Mouse (Mus musculus): ENCODE results near the gene Gm13941.

The Gm13941 gene

GRCm38 (mm10) chr2:111105882-111106281 lies at the start of gene Gm13941:
Gene Gm13941, minus strand, starts transcription at chr2:111105982.
- no peak for DNase-seq (ENCODE audit: low spot score)

DNA sequence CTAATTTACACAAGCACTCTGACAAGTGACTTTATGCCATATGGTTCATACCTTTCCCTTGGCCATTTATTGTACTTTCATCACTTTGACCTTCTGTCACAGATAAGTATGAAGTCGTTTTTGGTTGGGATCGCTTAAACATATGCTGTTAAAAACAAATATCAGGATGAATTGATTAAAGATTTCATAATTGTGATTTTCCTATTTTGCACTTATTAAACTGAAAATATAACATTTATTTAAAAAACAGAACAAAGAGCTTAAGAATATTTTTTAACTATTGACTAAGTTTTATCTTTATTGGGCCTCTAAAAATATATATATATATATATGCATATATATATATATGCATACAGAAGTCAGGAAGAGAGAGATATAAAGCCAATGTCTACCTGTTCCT lies 47.1 kb upstream of the Gm13941 start, which contains the start of gene Gm15130:
Gene Gm15130, minus strand, starts transcription at position 101 of the 400 bp plus-strand sequence.
- no peak for DNase-seq (ENCODE audit: low spot score)

DNA sequence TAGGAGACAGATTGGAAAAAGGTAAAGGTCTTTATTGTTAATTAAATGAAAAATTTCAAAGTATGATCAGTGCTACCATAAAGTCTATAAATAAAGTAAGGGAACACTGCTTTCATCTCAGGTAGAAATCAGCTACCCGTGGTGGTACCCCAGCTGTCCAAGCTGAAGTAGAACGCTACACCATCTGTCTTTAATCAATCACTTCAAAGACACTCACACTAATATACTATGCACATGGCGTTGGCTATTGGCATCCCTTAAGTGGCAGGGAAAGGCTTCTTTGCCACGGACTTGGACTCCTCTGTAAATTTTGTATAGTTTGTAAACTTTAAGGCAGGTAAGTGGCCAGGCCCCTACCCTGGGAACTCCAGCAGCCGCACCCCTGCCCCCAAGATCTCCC lies 30.0 kb upstream of the Gm13941 start:
- DNase-seq (ENCODE audit: low spot score): no peak

DNA sequence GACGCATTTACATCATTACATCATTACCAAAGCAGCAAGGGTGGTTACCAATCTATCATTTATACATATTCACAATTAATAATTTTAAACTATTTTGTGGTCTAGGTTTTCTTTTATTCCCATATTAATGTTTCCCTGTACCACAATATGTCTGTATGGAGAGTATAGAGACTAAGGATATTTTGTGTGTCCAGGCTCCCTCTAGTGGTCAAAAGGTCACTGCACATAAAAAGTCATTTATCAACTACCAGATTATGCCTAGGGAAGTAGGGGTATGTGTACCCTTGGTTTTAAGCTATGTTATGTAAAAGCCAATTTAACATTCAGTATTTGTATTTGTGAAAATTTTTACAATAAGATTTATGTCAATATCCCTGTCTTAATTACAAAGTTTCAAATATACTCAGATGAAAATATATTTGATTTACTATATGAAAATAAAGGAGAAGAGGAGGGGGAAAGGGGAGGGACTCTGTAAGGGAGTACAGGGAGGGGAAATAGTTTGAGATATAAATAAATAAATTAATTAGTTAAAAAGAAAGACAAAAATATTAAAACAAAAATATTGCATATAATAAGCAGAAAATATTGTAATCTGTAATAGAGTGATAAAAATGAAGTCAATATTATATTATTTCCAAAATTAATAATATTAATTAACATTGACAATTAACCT lies 47.1 kb downstream of the Gm13941 start:
- peak; percentile 63 for DNase-seq (ENCODE audit: low spot score)

All from adipocyte (in vitro differentiated cells).